Mouse (Mus musculus) lung, postnatal 25 days (tissue): ENCODE results near the gene Itgb1bp1.

ENCODE experiments used
- DNase-seq: peaks from one replicate; pipeline ENCODE4 v3.0.0; 2022; ENCODE audit warnings: low spot score

Gene Itgb1bp1

GRCm38 (mm10) chr12:21286243-21286622 is at the start of gene Itgb1bp1:
Itgb1bp1 (minus strand) TSS chr12:21286284.
- DNase-seq: peak; percentile 99

- peak; percentile 60 for DNase-seq
Observed at GRCm38 (mm10) chr12:21335869-21336268, 49.8 kb upstream of the Itgb1bp1 start.

- DNase-seq: no peak
Observed at GRCm38 (mm10) chr12:21333766-21334165, 47.7 kb upstream of the Itgb1bp1 start.

GRCm38 (mm10) chr12:21333021-21333420 is 46.9 kb upstream of the Itgb1bp1 start:
- DNase-seq: no peak

DNA sequence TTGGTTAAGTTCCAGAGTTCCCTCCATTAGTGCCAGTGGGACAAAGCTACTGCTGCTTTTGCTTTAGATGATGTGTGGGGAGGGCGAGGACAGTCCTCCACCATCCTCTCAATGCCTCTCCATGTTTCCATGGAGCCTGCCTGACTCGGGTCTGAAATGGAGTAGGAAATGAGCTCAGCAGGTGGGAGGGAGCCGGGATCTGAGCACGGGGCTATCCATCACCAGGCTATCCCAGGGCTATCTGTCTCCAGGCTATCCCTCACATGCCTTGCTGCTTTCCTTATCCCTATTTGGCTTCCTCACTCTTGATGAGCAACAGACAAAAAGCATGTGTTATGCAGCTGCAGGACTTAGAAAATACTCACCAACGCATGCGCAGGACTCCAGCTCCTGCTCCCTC is 45.6 kb upstream of the Itgb1bp1 start:
- no peak for DNase-seq

GRCm38 (mm10) chr12:21330961-21331576 is 45.0 kb upstream of the Itgb1bp1 start:
- no peak for DNase-seq

- no peak for DNase-seq
Observed at GRCm38 (mm10) chr12:21329661-21330400, 43.7 kb upstream of the Itgb1bp1 start.

DNA sequence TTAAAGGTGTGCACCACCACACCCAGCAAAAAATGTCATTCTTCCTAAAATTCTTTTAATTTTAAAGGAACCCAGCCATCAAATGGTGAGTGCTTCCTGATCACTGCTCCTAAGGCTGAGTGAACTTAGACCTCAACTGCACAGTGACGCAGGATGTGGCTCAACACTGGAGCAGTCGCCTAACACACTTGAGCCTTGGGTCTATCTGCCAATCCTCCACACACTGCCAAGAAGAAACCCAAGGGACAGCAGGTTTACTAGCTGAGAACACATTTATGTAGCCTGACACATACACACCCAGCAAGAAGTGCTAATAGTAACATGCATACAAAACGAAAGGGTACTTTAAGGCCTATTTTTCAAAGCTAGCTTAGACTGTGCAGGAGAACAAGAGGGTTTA is 40.2 kb upstream of the Itgb1bp1 start:
- no peak for DNase-seq

- DNase-seq: no peak
Observed at GRCm38 (mm10) chr12:21325266-21325665, 39.2 kb upstream of the Itgb1bp1 start.

DNA sequence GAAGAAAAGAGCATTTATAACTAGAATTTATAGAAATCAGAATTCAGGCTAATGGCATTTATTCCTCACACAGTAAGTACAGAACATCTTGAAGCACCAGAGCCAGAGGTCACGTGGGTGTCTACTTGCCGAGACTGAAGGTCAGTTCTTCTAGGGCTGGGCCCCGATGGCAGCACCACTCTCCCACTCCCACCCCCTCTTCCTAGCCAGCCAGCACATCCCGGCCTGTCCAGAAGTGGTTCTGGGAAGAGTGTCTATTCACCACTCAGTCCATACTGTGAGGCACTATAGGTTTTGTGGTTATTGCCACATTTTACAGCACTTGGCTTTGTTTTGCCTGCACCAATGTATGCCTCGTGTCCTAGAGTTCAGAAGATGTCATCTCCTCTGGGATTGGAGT is 38.0 kb upstream of the Itgb1bp1 start:
- no peak for DNase-seq

GRCm38 (mm10) chr12:21322856-21323255 is 36.8 kb upstream of the Itgb1bp1 start:
- no peak for DNase-seq

GRCm38 (mm10) chr12:21322296-21322695 is 36.2 kb upstream of the Itgb1bp1 start:
- DNase-seq: no peak

DNA sequence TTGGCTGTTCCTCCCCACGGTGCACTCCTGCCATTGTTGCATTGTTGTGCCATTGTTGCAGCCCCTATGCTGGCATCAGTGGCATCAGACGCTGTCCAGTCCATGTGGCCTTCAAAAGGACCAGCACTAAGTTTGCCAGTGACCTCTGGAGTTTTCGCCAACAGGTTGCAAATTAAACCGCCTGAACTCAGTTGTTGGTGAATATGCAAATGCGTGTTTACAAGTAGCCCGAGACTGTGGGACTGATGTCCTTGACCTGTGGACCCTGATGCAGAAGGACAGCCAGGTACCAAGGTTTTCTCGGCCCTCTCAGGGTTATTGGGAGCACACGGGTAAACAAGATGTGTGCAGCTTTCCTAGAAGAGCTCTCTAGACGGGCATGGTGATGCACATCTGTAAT is 35.1 kb upstream of the Itgb1bp1 start:
- DNase-seq: no peak

- peak; percentile 66 for DNase-seq
Observed at GRCm38 (mm10) chr12:21320317-21320716, 34.2 kb upstream of the Itgb1bp1 start.

DNA sequence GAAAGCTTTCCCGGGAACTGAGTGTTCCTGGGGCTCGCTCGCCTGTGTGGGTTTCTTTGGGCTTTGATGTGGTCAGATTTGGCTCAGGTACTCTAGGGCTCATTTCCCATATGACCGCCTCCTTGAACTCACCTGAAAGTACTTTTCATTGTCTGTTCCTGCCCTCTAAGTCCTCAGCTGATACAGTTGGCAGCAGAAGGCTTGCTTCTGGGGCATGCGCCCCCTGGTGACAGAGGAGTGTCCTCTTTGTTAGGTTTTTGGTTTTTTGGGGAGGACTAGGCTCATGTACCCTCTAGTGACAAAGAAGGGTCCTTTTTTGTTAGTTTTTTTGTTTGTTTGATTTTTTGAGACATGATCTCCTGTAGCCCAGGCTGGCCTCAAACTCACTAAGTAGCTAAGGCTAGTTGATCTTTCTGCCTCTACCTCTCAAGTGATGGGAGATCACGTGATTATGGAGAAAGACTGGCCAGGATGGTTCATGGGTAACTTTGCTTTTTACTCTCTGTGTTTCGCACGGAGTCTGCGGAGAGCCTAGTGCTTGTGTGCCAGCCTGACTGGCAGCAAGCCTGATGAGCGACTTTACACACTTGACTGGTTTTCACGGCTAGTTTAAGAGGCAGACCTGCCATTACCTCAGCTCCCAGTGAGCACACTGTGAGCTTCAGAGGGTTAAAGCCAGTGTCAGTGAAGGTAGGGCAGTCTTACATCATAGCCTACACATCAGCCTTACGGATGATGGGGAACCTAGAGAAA is 32.2 kb upstream of the Itgb1bp1 start:
- DNase-seq: peak; percentile 78

GRCm38 (mm10) chr12:21316869-21317265 is 30.8 kb upstream of the Itgb1bp1 start:
- DNase-seq: peak; percentile 26

- DNase-seq: peak; percentile 89
Observed at GRCm38 (mm10) chr12:21315923-21316868, 30.1 kb upstream of the Itgb1bp1 start, which contains the start of gene Iah1. Iah1 (plus strand) TSS chr12:21316389.

GRCm38 (mm10) chr12:21312201-21312600 is 26.1 kb upstream of the Itgb1bp1 start:
- DNase-seq: no peak

DNA sequence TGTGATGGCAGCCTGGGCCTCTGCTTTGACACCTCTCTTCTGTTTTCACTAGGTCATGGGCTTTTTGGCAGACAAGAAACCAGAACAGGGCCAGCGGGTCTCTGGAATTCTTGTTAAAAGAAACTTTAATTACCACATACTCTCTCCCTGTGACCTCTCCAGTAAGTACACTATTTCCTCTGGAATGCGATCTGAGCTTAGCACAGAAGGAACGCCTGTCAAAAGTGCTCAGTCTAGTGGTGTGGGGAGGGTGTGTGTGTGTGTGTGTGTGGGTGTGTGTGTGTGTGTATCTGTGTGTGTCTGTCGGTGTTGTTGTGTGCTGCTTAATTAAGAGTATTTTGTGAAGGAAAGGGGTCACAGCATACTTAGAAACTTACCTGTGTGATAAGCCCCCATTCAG is 20.6 kb upstream of the Itgb1bp1 start:
- no peak for DNase-seq

DNA sequence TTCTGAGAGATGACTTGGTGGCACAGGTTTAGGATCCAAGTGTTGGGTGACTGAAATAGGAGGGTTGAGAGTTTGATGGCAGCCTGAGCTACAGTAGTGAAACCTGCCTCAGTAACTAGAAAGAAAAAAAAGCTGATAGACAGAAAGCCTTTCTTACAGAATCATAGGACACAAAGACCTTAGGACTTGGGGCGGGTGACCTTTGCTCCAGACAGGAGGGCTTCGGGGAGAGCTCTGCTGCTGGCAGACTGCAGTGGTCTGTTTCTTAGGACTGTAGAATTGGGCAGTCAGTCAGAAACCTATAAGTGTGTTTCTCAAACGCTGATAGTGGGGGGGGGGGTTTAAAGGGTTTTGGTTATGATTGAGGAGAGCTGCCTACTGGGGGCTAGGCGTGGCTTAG is 19.7 kb upstream of the Itgb1bp1 start:
- DNase-seq: no peak

- no peak for DNase-seq
Observed at GRCm38 (mm10) chr12:21302361-21302783, 16.3 kb upstream of the Itgb1bp1 start.

DNA sequence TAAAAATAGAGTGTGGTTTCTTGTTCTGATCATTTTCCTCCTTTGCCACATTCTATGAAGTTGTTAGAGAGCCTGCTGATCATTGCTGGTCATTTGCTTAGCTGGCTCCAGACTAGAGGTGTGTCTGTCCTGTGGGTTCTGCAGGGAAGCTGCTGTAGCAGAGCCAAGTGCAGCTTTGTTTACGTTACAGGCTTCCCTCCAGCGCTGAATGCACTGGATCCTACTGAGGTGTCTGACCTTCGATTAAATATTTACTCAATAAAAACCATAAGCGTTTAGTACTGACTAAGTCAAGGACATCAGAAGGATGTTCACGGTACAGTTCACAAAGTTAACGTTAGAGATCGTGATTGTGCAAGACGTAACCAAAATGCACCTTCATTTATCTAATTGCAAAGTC is 15.8 kb upstream of the Itgb1bp1 start:
- DNase-seq: no peak
